Comparison of ENCODE assay signal across 21 mouse cellular contexts in the genomic region with DNA sequence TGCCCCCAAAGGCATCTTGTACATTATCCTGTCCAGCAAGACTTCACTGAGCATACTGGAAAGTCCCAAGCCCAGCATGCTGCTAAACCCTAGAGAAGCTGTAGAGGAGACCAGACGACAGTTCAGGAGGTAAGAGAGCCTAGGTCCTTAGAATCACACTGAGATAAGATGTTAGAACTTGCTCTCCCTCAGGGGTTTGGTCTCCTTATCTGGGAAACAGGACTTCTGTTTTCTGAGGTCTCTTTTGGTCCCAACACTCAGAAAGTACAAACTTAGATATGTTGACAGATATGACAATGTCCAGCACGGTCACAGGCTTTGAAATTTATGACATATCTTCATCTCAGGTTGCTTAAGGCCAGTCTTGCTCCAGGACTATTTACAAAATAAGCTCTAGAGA. TPM values are rescaled to one million over a fixed set of nuclear protein-coding genes. Genes with fewer than 3 reads are reported as not detected.
DNase-seq lines count a peak whose midpoint lies in the region; ATAC-seq and TF ChIP-seq lines count a peak whose summit lies in the region.
"Had no signal": no experiment of that assay in that cellular context is flagged by ENCODE, and none has a peak within 500 bp of the region (broad histone marks: within the 10 kb centered on the region; RNA-seq: fewer than 3 reads in every experiment).

No protein-coding gene starts in this region.

- no peak overlapping the region for H3K27ac ChIP-seq in MEL (ENCODE audit: control insufficient read depth, low read depth, low read length)
- no peak overlapping the region for H3K27ac ChIP-seq in heart, adult 2 months
- no peak overlapping the region for H3K27ac ChIP-seq in hindbrain, embryonic 11.5 days (ENCODE audit: low read depth, low read length)

- H3K4me3 ChIP-seq in MEL (ENCODE audit: control insufficient read depth in 1 of 2, insufficient read depth in 1 of 2, low read depth in 2 of 2, low read length in 2 of 2) = peak overlapping the region in 1 of 2 experiments; percentile 19; a peak in 2 of 4 replicates
- H3K4me3 ChIP-seq in heart, adult 2 months = no peak overlapping the region
- H3K4me3 ChIP-seq in hindbrain, embryonic 11.5 days (ENCODE audit: low read depth, low read length) = no peak overlapping the region

- peaks cover 3 to 18% of the 10 kb centered on the region in 2 experiments; a peak in 3 of 4 replicates for H3K4me1 ChIP-seq in MEL (ENCODE audit: control insufficient read depth in 1 of 2, insufficient read depth in 2 of 2, low read length in 2 of 2)
- H3K4me1 ChIP-seq in heart, adult 2 months (ENCODE audit: control insufficient read depth, insufficient read depth, low read length) = no peaks in the 10 kb centered on the region
- no peaks in the 10 kb centered on the region for H3K4me1 ChIP-seq in hindbrain, embryonic 11.5 days (replicated peaks; ENCODE audit: control insufficient read depth, insufficient read depth, low read length)

- H3K36me3 ChIP-seq in MEL (ENCODE audit: control insufficient read depth in 1 of 2, insufficient read depth in 2 of 2, low read length in 2 of 2) = peaks cover 0 to 10% of the 10 kb centered on the region in 2 experiments; a peak in 2 of 4 replicates
- no peaks in the 10 kb centered on the region for H3K36me3 ChIP-seq in heart, adult 2 months (ENCODE audit: control insufficient read depth, insufficient read depth, low read length)
- no peaks in the 10 kb centered on the region for H3K36me3 ChIP-seq in hindbrain, embryonic 11.5 days (ENCODE audit: control insufficient read depth, insufficient read depth, low read length)
- H3K36me3 ChIP-seq: G1E had no signal

- no peak for TF ChIP-seq RAD21 in MEL (IDR thresholded peaks at IDR 0.05; ENCODE audit: low read depth, low read length)

- no peak for TF ChIP-seq CTCF in MEL (IDR thresholded peaks at IDR 0.05 in 2 of 3, conservative IDR thresholded peaks at IDR 0.05 in 1 of 3; ENCODE audit: control insufficient read depth in 1 of 3, insufficient read depth in 1 of 3, low read depth in 2 of 3, low read length in 3 of 3, poor library complexity in 1 of 3, severe bottlenecking in 1 of 3)
- no peak for TF ChIP-seq CTCF in heart, adult 2 months (IDR thresholded peaks at IDR 0.05)

- H3K9me3 ChIP-seq in MEL (replicated peaks; ENCODE audit: insufficient read depth, low read length) = no peaks in the 10 kb centered on the region
- H3K9me3 ChIP-seq in hindbrain, embryonic 11.5 days (ENCODE audit: control insufficient read depth, low read length) = no peaks in the 10 kb centered on the region
- H3K9me3 ChIP-seq: G1E had no signal

- no peak overlapping the region for H3K4me2 ChIP-seq in hindbrain, embryonic 11.5 days (replicated peaks; ENCODE audit: low read depth, low read length)

- intact Hi-C loops in heart, adult 2 months (cut with DNase I) = no loop called here

- peak overlapping the region; percentile 20 for H3K9ac ChIP-seq in MEL (ENCODE audit: control insufficient read depth, low read depth, low read length, poor library complexity, severe bottlenecking)
- no peak overlapping the region for H3K9ac ChIP-seq in heart, adult 2 months (ENCODE audit: low read depth, low read length)
- H3K9ac ChIP-seq in hindbrain, embryonic 11.5 days (ENCODE audit: low read depth, low read length) = no peak overlapping the region

- no peak for TF ChIP-seq POLR2A in MEL (IDR thresholded peaks at IDR 0.05; ENCODE audit: control insufficient read depth in 1 of 2, insufficient read depth in 1 of 2, low read depth in 1 of 2, low read length in 2 of 2, poor library complexity in 1 of 2)
- no peak for TF ChIP-seq POLR2A in heart, adult 2 months (IDR thresholded peaks at IDR 0.05; ENCODE audit: insufficient read depth, low read depth, low read length)

- H3K27me3 ChIP-seq in MEL (ENCODE audit: control insufficient read depth in 1 of 2, insufficient read depth in 2 of 2, low read length in 2 of 2) = peaks cover 0 to 6% of the 10 kb centered on the region in 2 experiments; a peak in 1 of 4 replicates
- no peaks in the 10 kb centered on the region for H3K27me3 ChIP-seq in heart, adult 2 months (ENCODE audit: control insufficient read depth, insufficient read depth, low read length)
- no peaks in the 10 kb centered on the region for H3K27me3 ChIP-seq in hindbrain, embryonic 11.5 days (ENCODE audit: control insufficient read depth, insufficient read depth, low read length)

- 0 out of 2 replicates have a peak, but pooled peaks have one; percentile 21 for ATAC-seq in megakaryocyte, adult 5-6 weeks (ENCODE audit: poor library complexity, severe bottlenecking)
- no peak for ATAC-seq in hindbrain, embryonic 11.5 days (ENCODE audit: low FRiP score)
- ATAC-seq: activated CD4-positive, CD25-positive, alpha-beta regulatory T cell, adult 4 months; CD4-positive, CD25-positive, alpha-beta regulatory T cell, adult 4 months; Patski had no signal

- peak; percentile 62 for DNase-seq in MEL (ENCODE audit: low read depth, low spot score)
- no peak for DNase-seq in heart, adult 2 months
- no peak for DNase-seq in hindbrain, embryonic 11.5 days (ENCODE audit: low spot score)
- DNase-seq: adrenal gland, adult 2 months; adrenal gland, adult 8-10 months; adrenal gland, postnatal 10 days; adrenal gland, postnatal 14 days; adrenal gland, postnatal 25 days; adrenal gland, postnatal 36 days; B cell, adult 2 months; cerebellum, adult 11 months; cerebellum, adult 11-12 months; cerebellum, adult 18-20 months; cerebellum, adult 2 months had no signal

- TF ChIP-seq EP300 in MEL (IDR thresholded peaks at IDR 0.05; ENCODE audit: low read depth in 1 of 2, low read length in 2 of 2) = peak; percentile 43 to 84; a peak in 3 of 4 replicates
- TF ChIP-seq EP300 in heart, adult 2 months (IDR thresholded peaks at IDR 0.05; ENCODE audit: insufficient read depth, low read depth, low read length) = no peak

- H3K79me2 ChIP-seq in MEL (ENCODE audit: control insufficient read depth, insufficient read depth, low read length, poor library complexity) = no peaks in the 10 kb centered on the region
- H3K79me2 ChIP-seq in heart, adult 2 months (replicated peaks; ENCODE audit: control insufficient read depth, insufficient read depth, low read length) = no peaks in the 10 kb centered on the region

- WGBS in heart, adult 2 months = 53% methylated on average over 2 of the region's 2 CpGs
- 81% methylated on average over 2 of the region's 2 CpGs for WGBS in hindbrain, embryonic 11.5 days

TF ChIP-seq in MEL, 35 proteins besides CTCF, POLR2A, EP300 and RAD21 (continues in another document):
- no peak for TF ChIP-seq CHD1 (IDR thresholded peaks at IDR 0.05; ENCODE audit: low read depth, low read length)
- no peak for TF ChIP-seq MAZ (IDR thresholded peaks at IDR 0.05; ENCODE audit: low read depth, low read length)
- peak; percentile 35; the same call in 1 of the 2 replicates for TF ChIP-seq MYC (IDR thresholded peaks at IDR 0.05; ENCODE audit: low read depth, low read length)
- TF ChIP-seq ZKSCAN1 (IDR thresholded peaks at IDR 0.05; ENCODE audit: low read depth, low read length) = no peak
- TF ChIP-seq UBTF (IDR thresholded peaks at IDR 0.05; ENCODE audit: borderline replicate concordance, insufficient read depth, low read depth, low read length) = no peak

RNA-seq across cellular contexts. Expression of a gene that starts 6.1 kb away (rescaled TPM):
- 9.1 and 10.4 TPM in 2 replicates for total RNA-seq in MEL (2012; rRNA removed)
- polyA plus RNA-seq in MEL (2012; ENCODE audit: insufficient read depth in 1 of 2, insufficient read length in 2 of 2, low read depth in 1 of 2, low replicate concordance in 2 of 2, missing spikeins in 1 of 2) = 10 to 100 TPM in 1 of 2 experiments, not detected in 1; 29.3 TPM
- total RNA-seq in megakaryocyte, adult 5-6 weeks (2015) = 35.0 and 47.6 TPM in 2 replicates
- 36.2 and 36.5 TPM in 2 replicates for total RNA-seq in megakaryocyte, adult 5-6 weeks (2017)
- 100 to 1,000 TPM; 113 to 137 TPM for total RNA-seq in heart, adult 2 months (2021)
- 92.6 and 98.5 TPM in 2 replicates for polyA plus RNA-seq in heart, adult 2 months (2012; rRNA removed)
- polyA plus RNA-seq in hindbrain, embryonic 11.5 days (2014; fragmentation: Nextera tagmentation; extraction: Ambion mirVana) = 32.2 and 36.6 TPM in 2 replicates

RNA-seq across cellular contexts. Expression of a gene that starts 12.7 kb away (rescaled TPM):
- total RNA-seq in MEL (2012; rRNA removed) = 19.5 and 20.0 TPM in 2 replicates
- 10 to 100 TPM; 36.2 to 51.7 TPM for polyA plus RNA-seq in MEL (2012; ENCODE audit: insufficient read depth in 1 of 2, insufficient read length in 2 of 2, low read depth in 1 of 2, low replicate concordance in 2 of 2, missing spikeins in 1 of 2)
- 8.7 and 12.8 TPM in 2 replicates for total RNA-seq in megakaryocyte, adult 5-6 weeks (2015)
- total RNA-seq in megakaryocyte, adult 5-6 weeks (2017) = 4.6 and 5.0 TPM in 2 replicates
- total RNA-seq in heart, adult 2 months (2021) = under 1 TPM; 0.26 to 0.32 TPM
- 0.45 and 0.56 TPM in 2 replicates for polyA plus RNA-seq in heart, adult 2 months (2012; rRNA removed)
- polyA plus RNA-seq in hindbrain, embryonic 11.5 days (2014; fragmentation: Nextera tagmentation; extraction: Ambion mirVana) = 13.2 and 14.0 TPM in 2 replicates

RNA-seq across cellular contexts. Expression of a gene that starts 32.5 kb away (rescaled TPM):
- total RNA-seq in MEL (2012; rRNA removed) = 3.9 and 4.4 TPM in 2 replicates
- polyA plus RNA-seq in MEL (2012; ENCODE audit: insufficient read depth in 1 of 2, insufficient read length in 2 of 2, low read depth in 1 of 2, low replicate concordance in 2 of 2, missing spikeins in 1 of 2) = 1 to 10 TPM in 1 of 2 experiments, not detected in 1; 8.5 TPM
- 0.04 TPM in 1 of 2 replicates, not detected in the other for total RNA-seq in megakaryocyte, adult 5-6 weeks (2015)
- total RNA-seq in megakaryocyte, adult 5-6 weeks (2017) = not detected in 2 replicates
- 1 to 10 TPM in 1 of 2 experiments, under 1 TPM in 1; 0.89 to 1.1 TPM for total RNA-seq in heart, adult 2 months (2021)
- 0.70 and 0.74 TPM in 2 replicates for polyA plus RNA-seq in heart, adult 2 months (2012; rRNA removed)
- polyA plus RNA-seq in hindbrain, embryonic 11.5 days (2014; fragmentation: Nextera tagmentation; extraction: Ambion mirVana) = 0.06 and 0.08 TPM in 2 replicates
- total RNA-seq: CH12.LX had no signal
- polyA plus RNA-seq: activated CD4-positive, CD25-positive, alpha-beta regulatory T cell, adult 4 months; C2C12; CD4-positive, CD25-positive, alpha-beta regulatory T cell, adult 4 months; G1E had no signal

RNA-seq across cellular contexts. Expression of a gene that starts 46.6 kb away (rescaled TPM):
- total RNA-seq in MEL (2012; rRNA removed) = 46.4 and 48.9 TPM in 2 replicates
- 100 to 1,000 TPM in 1 of 2 experiments, not detected in 1; 104 TPM for polyA plus RNA-seq in MEL (2012; ENCODE audit: insufficient read depth in 1 of 2, insufficient read length in 2 of 2, low read depth in 1 of 2, low replicate concordance in 2 of 2, missing spikeins in 1 of 2)
- 23.4 and 23.8 TPM in 2 replicates for total RNA-seq in megakaryocyte, adult 5-6 weeks (2015)
- 14.7 and 19.1 TPM in 2 replicates for total RNA-seq in megakaryocyte, adult 5-6 weeks (2017)
- 10 to 100 TPM; 44.8 to 50.6 TPM for total RNA-seq in heart, adult 2 months (2021)
- polyA plus RNA-seq in heart, adult 2 months (2012; rRNA removed) = 89.9 and 95.3 TPM in 2 replicates
- 28.8 and 31.9 TPM in 2 replicates for polyA plus RNA-seq in hindbrain, embryonic 11.5 days (2014; fragmentation: Nextera tagmentation; extraction: Ambion mirVana)

RNA-seq across cellular contexts. Expression of a gene that starts 48.7 kb away (rescaled TPM):
- total RNA-seq in MEL (2012; rRNA removed) = 27.0 and 29.3 TPM in 2 replicates
- 10 to 100 TPM in 1 of 2 experiments, not detected in 1; 40.5 TPM for polyA plus RNA-seq in MEL (2012; ENCODE audit: insufficient read depth in 1 of 2, insufficient read length in 2 of 2, low read depth in 1 of 2, low replicate concordance in 2 of 2, missing spikeins in 1 of 2)
- total RNA-seq in megakaryocyte, adult 5-6 weeks (2015) = 20.8 and 22.0 TPM in 2 replicates
- 27.0 and 27.5 TPM in 2 replicates for total RNA-seq in megakaryocyte, adult 5-6 weeks (2017)
- total RNA-seq in heart, adult 2 months (2021) = 10 to 100 TPM; 22.9 to 26.2 TPM
- 32.8 and 43.2 TPM in 2 replicates for polyA plus RNA-seq in heart, adult 2 months (2012; rRNA removed)
- polyA plus RNA-seq in hindbrain, embryonic 11.5 days (2014; fragmentation: Nextera tagmentation; extraction: Ambion mirVana) = 64.0 and 65.2 TPM in 2 replicates

Comparison
In these comparisons a context has a peak if more than half of its experiments do, and no peak if none do; other contexts are left out.
1. RNA of a gene that starts 12.7 kb away (total RNA-seq): 19.5 to 20.0 TPM in MEL and 4.6 to 12.8 TPM in megakaryocyte, adult 5-6 weeks; 0.26 to 0.32 TPM in heart, adult 2 months; every median in the first group is over 4 times any median in the second.